Mouse (Mus musculus) bone marrow macrophage, adult 2 months (primary cell): ENCODE measurements around the gene Luc7l3.

Experiments
- CTCF ChIP-seq: IDR thresholded peaks from 2 replicates; pipeline ENCODE4 v1.5.1; 2012; ENCODE audit warnings: low read depth, mild to moderate bottlenecking, low read length, moderate library complexity
- POLR2A ChIP-seq: IDR thresholded peaks from 2 replicates; pipeline ENCODE4 v1.6.1; 2012; ENCODE audit warnings: mild to moderate bottlenecking, low read depth, low read length, borderline replicate concordance

GRCm38 (mm10) chr11:94239706-94240105 is 82.1 kb downstream of the Luc7l3 start:
- TF ChIP-seq POLR2A (no peak), CTCF (no peak)
